Mouse (Mus musculus) neutrophil, adult 5-6 weeks (primary cell): Measurements from ENCODE around the gene Ubb. TPM values are rescaled to one million over a fixed set of nuclear protein-coding genes. Genes with fewer than 3 reads are reported as not detected.

Source experiments
- ATAC-seq: fragments of 151-379, 151-347 bp; 2 replicates; pipeline ENCODE4 v1.8.0; 2017; ENCODE audit warnings: mild to moderate bottlenecking, moderate TSS enrichment; ENCODE audit not compliant: insufficient number of reproducible peaks, poor library complexity, low FRiP score, severe bottlenecking; ENCODE audit errors: extremely low read depth
- total RNA-seq: library from RNA; stranded (forward); fragments of 200-1000 nt; gene quantifications from 2 replicates; pipeline ENCODE4 v1.2.3, GENCODE M21; 2017

Ubb gene
- total RNA-seq, 1 experiment from 2014 or later: 1,420 TPM

GRCm38 (mm10) chr11:62575297-62575658 is 24.3 kb downstream of the Ubb start:
- ATAC-seq: peak; percentile 57

- peak; percentile 56 for ATAC-seq
These were observed 24.9 kb downstream of the Ubb start for GRCm38 (mm10) chr11:62575659-62576438.

GRCm38 (mm10) chr11:62576530-62577152 is 25.7 kb downstream of the Ubb start:
- ATAC-seq: peak; percentile 50

- no peak for ATAC-seq
These were observed 32.1 kb downstream of the Ubb start for GRCm38 (mm10) chr11:62583031-62583430.

- no peak for ATAC-seq
These were observed 33.8 kb downstream of the Ubb start for GRCm38 (mm10) chr11:62584671-62585206.

GRCm38 (mm10) chr11:62587034-62587433 is 36.1 kb downstream of the Ubb start:
- no peak for ATAC-seq

- no peak for ATAC-seq
These were observed 38.4 kb downstream of the Ubb start for GRCm38 (mm10) chr11:62589391-62589790.

GRCm38 (mm10) chr11:62591026-62591425 is 40.1 kb downstream of the Ubb start:
- ATAC-seq: no peak

GRCm38 (mm10) chr11:62591904-62592575 is 41.1 kb downstream of the Ubb start:
- ATAC-seq: no peak

GRCm38 (mm10) chr11:62598571-62598970 is 47.6 kb downstream of the Ubb start:
- ATAC-seq: no peak

- ATAC-seq: no peak
These were observed 51.0 kb downstream of the Ubb start for GRCm38 (mm10) chr11:62601732-62602618.

Other genes starting within 250 kb of the Ubb start
- gene Pigl, start 92.7 kb upstream of the Ubb start, total RNA-seq: 9.9 and 13.9 TPM in 2 replicates
- 448 and 551 TPM in 2 replicates for gene Ncor1, start 92.6 kb upstream of the Ubb start, total RNA-seq
- 1.7 and 9.0 TPM in 2 replicates for gene Cenpv, start 11.9 kb upstream of the Ubb start, total RNA-seq
- gene Trpv2, start 23.3 kb downstream of the Ubb start, total RNA-seq: 62.7 and 66.9 TPM in 2 replicates
- gene Lrrc75a, start 97.4 kb downstream of the Ubb start, total RNA-seq: 3.2 and 3.4 TPM in 2 replicates
- gene Mmgt2, start 97.5 kb downstream of the Ubb start, total RNA-seq: 7.6 and 12.6 TPM in 2 replicates
- gene Zfp287, start 180.7 kb downstream of the Ubb start, total RNA-seq: 10.6 and 12.8 TPM in 2 replicates
- gene Gm10428, start 201.9 kb downstream of the Ubb start, total RNA-seq: not detected in 2 replicates
- gene Zfp286, start 238.3 kb downstream of the Ubb start, total RNA-seq: 0.81 and 2.9 TPM in 2 replicates